Mouse (Mus musculus) megakaryocyte, adult 5-6 weeks (primary cell): ENCODE data around the gene Gadd45g. TPM values are rescaled to one million over a fixed set of nuclear protein-coding genes. Genes with fewer than 3 reads are reported as not detected.
"Not testable (repeated sequence)": the region's sequence is repeated elsewhere in the genome, so short reads cannot be mapped to it uniquely, and the experiment has no call there.

ENCODE experiments used
- ATAC-seq: 2 replicates; pipeline ENCODE4 v1.8.0; 2016; ENCODE audit warnings: mild to moderate bottlenecking, inconsistent platforms; ENCODE audit not compliant: poor library complexity, severe bottlenecking
- total RNA-seq, 2 experiments: library from RNA; stranded (forward) in 1 of 2; stranded (reverse) in 1 of 2; fragments of 153-499, 151-499 nt in 1 of 2; fragments of 221-1000, 200-1000 nt in 1 of 2; gene quantifications; 2 replicates each; pipeline versions ENCODE4 v1.2.3 to v1.2.4; 2015 to 2017

The Gadd45g gene
- total RNA-seq, 2 experiments from 2014 or later, result 4.4 to 8.7 TPM

- no peak for ATAC-seq
These were observed 12.9 kb upstream of the Gadd45g start for GRCm38 (mm10) chr13:51833611-51834010.

GRCm38 (mm10) chr13:51834024-51834423, 12.5 kb upstream of the Gadd45g start:
- ATAC-seq, result not testable (repeated sequence)

- ATAC-seq, result no peak
These were observed 12.0 kb upstream of the Gadd45g start for GRCm38 (mm10) chr13:51834520-51834919.

- not testable (repeated sequence) for ATAC-seq
These were observed 11.3 kb upstream of the Gadd45g start for GRCm38 (mm10) chr13:51835208-51835607.

GRCm38 (mm10) chr13:51837402-51837801, 9.1 kb upstream of the Gadd45g start:
- ATAC-seq, result peak; percentile 49

GRCm38 (mm10) chr13:51839250-51840026, 7.0 kb upstream of the Gadd45g start:
- peak; percentile 55 for ATAC-seq

- ATAC-seq, result no peak
These were observed 5.8 kb upstream of the Gadd45g start for GRCm38 (mm10) chr13:51840702-51841101.

GRCm38 (mm10) chr13:51841541-51842115, 4.8 kb upstream of the Gadd45g start:
- ATAC-seq, result no peak

GRCm38 (mm10) chr13:51842191-51842590, 4.3 kb upstream of the Gadd45g start:
- no peak for ATAC-seq

- ATAC-seq, result no peak
These were observed 3.7 kb upstream of the Gadd45g start for GRCm38 (mm10) chr13:51842773-51843172.

GRCm38 (mm10) chr13:51843298-51843697, 3.2 kb upstream of the Gadd45g start:
- no peak for ATAC-seq

- peak; percentile 2; the same call in 1 of the 2 replicates for ATAC-seq
These were observed 2.4 kb upstream of the Gadd45g start for GRCm38 (mm10) chr13:51844118-51844517.

GRCm38 (mm10) chr13:51844661-51845060, 1.8 kb upstream of the Gadd45g start:
- ATAC-seq, result 0 out of 2 replicates have a peak, but pooled peaks have one; percentile 18

- no peak for ATAC-seq
These were observed 1.4 kb upstream of the Gadd45g start for GRCm38 (mm10) chr13:51845072-51845471.

GRCm38 (mm10) chr13:51845591-51846191, 787 bp upstream of the Gadd45g start:
- peak; percentile 19 for ATAC-seq

- 0 out of 2 replicates have a peak, but pooled peaks have one; percentile 1 for ATAC-seq
These were observed 653 bp downstream of the Gadd45g start for GRCm38 (mm10) chr13:51846868-51847793.

GRCm38 (mm10) chr13:51847979-51848480, 1.6 kb downstream of the Gadd45g start:
- ATAC-seq, result 0 out of 2 replicates have a peak, but pooled peaks have one; percentile 19

GRCm38 (mm10) chr13:51848481-51849240, 2.2 kb downstream of the Gadd45g start:
- ATAC-seq, result no peak

GRCm38 (mm10) chr13:51849241-51850033, 3.0 kb downstream of the Gadd45g start:
- no peak for ATAC-seq
